Mouse (Mus musculus) monocyte, adult 5-6 weeks (primary cell): ENCODE measurements around the gene Fbxo45. TPM values are rescaled to one million over a fixed set of nuclear protein-coding genes. Genes with fewer than 3 reads are reported as not detected.
"Not testable (repeated sequence)": the region's sequence is repeated elsewhere in the genome, so short reads cannot be mapped to it uniquely, and the experiment has no call there.

Experiments
- ATAC-seq: fragments of 153-309, 156-312 bp; replicated peaks from 2 replicates; pipeline ENCODE4 v1.8.0; 2017; ENCODE audit warnings: mild to moderate bottlenecking; ENCODE audit not compliant: low TSS enrichment, insufficient number of reproducible peaks, severe bottlenecking, poor library complexity, low FRiP score
- total RNA-seq: library from RNA; stranded (forward); fragments of 200-1000, 200-491, 200-594 nt; gene quantifications from 3 replicates; pipeline ENCODE4 v1.2.3, GENCODE M21; 2017

The Fbxo45 gene
- 11.4 to 17.4 TPM (median 14.1 TPM) in 3 replicates for total RNA-seq

- ATAC-seq, result peak; percentile 99
Measured at GRCm38 (mm10) chr16:32246952-32247370, at the start of gene Fbxo45, which contains the start of gene Wdr53. Gene Fbxo45 (minus strand): TSS chr16:32247158. Gene Wdr53 (plus strand): TSS chr16:32247227.

- ATAC-seq, result no peak
Measured at GRCm38 (mm10) chr16:32291821-32292220, 44.9 kb upstream of the Fbxo45 start.

- no peak for ATAC-seq
Measured at GRCm38 (mm10) chr16:32282608-32283007, 35.6 kb upstream of the Fbxo45 start.

- no peak for ATAC-seq
Measured at GRCm38 (mm10) chr16:32280211-32280610, 33.3 kb upstream of the Fbxo45 start.

- no peak for ATAC-seq
Measured at GRCm38 (mm10) chr16:32278396-32278795, 31.4 kb upstream of the Fbxo45 start.

- ATAC-seq, result peak; percentile 90
Measured at GRCm38 (mm10) chr16:32277308-32278256, 30.6 kb upstream of the Fbxo45 start, which contains the start of gene Rnf168. Gene Rnf168 (plus strand): TSS chr16:32277459.

- ATAC-seq, result no peak
Measured at GRCm38 (mm10) chr16:32275830-32276229, 28.9 kb upstream of the Fbxo45 start.

- ATAC-seq, result peak; percentile 64
Measured at GRCm38 (mm10) chr16:32275041-32275440, 28.1 kb upstream of the Fbxo45 start.

- ATAC-seq, result no peak
Measured at GRCm38 (mm10) chr16:32273338-32273737, 26.4 kb upstream of the Fbxo45 start.

GRCm38 (mm10) chr16:32271291-32271690, 24.3 kb upstream of the Fbxo45 start, which contains the start of gene Smco1:
Gene Smco1 (plus strand): TSS chr16:32271468.
- ATAC-seq, result no peak

- ATAC-seq, result not testable (repeated sequence)
Measured at GRCm38 (mm10) chr16:32264225-32264624, 17.3 kb upstream of the Fbxo45 start.

- no peak; the same call in 1 of the 2 replicates for ATAC-seq
Measured at GRCm38 (mm10) chr16:32246351-32246791, 587 bp downstream of the Fbxo45 start.

GRCm38 (mm10) chr16:32243901-32244300, 3.1 kb downstream of the Fbxo45 start:
- ATAC-seq, result no peak

- no peak for ATAC-seq
Measured at GRCm38 (mm10) chr16:32239428-32240312, 7.3 kb downstream of the Fbxo45 start.

GRCm38 (mm10) chr16:32237930-32238680, 8.9 kb downstream of the Fbxo45 start:
- ATAC-seq, result no peak

- not testable (repeated sequence) for ATAC-seq
Measured at GRCm38 (mm10) chr16:32232050-32232449, 14.9 kb downstream of the Fbxo45 start.

GRCm38 (mm10) chr16:32222399-32222798, 24.6 kb downstream of the Fbxo45 start:
- peak; percentile 50; the same call in 1 of the 2 replicates for ATAC-seq

GRCm38 (mm10) chr16:32221803-32222202, 25.2 kb downstream of the Fbxo45 start:
- ATAC-seq, result no peak
